Mouse (Mus musculus) heart, embryonic 14.5 days (tissue): Measurements from ENCODE around the gene Miox. TPM values are rescaled to one million over a fixed set of nuclear protein-coding genes. Genes with fewer than 3 reads are reported as not detected.

Source experiments
- ATAC-seq: fragments of 200-750 bp; cut with Nextera tagmentation; 2 replicates; pipeline ENCODE4 v1.8.0; 2017; ENCODE audit warnings: low read depth, moderate TSS enrichment; ENCODE audit not compliant: insufficient number of reproducible peaks, insufficient read depth, low FRiP score
- H3K27ac ChIP-seq, 2 experiments: fragments of 200-500 bp in 1 of 2; fragments of 300-500 bp in 1 of 2; sonication (generic) in 1 of 2; replicated peaks in 1 of 2; 2 replicates each; pipeline ENCODE4 v1.5.1; 2012 to 2014; ENCODE audit warnings: low read depth in 2 of 2, low read length in 2 of 2, control low read depth in 1 of 2, mild to moderate bottlenecking in 1 of 2, mixed read lengths in 1 of 2; ENCODE audit not compliant: control insufficient read depth in 1 of 2, insufficient read depth in 1 of 2
- H3K27me3 ChIP-seq: fragments of 300-500 bp; sonication (generic); 2 replicates; pipeline ENCODE4 v1.6.1; 2014; ENCODE audit warnings: mild to moderate bottlenecking, low read length, control low read depth; ENCODE audit not compliant: control insufficient read depth, insufficient read depth
- H3K36me3 ChIP-seq: fragments of 300-500 bp; sonication (generic); 2 replicates; pipeline ENCODE4 v1.6.1; 2014; ENCODE audit warnings: mild to moderate bottlenecking, control low read depth, low read length, mixed read lengths; ENCODE audit not compliant: control insufficient read depth, insufficient read depth
- H3K4me1 ChIP-seq, 2 experiments: fragments of 200-500 bp in 1 of 2; fragments of 300-500 bp in 1 of 2; sonication (generic) in 1 of 2; 2 replicates each; pipeline ENCODE4 v1.6.1; 2012 to 2014; ENCODE audit warnings: low read length in 2 of 2, control low read depth in 1 of 2, mixed read lengths in 1 of 2; ENCODE audit not compliant: control insufficient read depth in 2 of 2, insufficient read depth in 2 of 2
- H3K4me2 ChIP-seq: fragments of 300-500 bp; sonication (generic); 2 replicates; pipeline ENCODE4 v1.6.1; 2014; ENCODE audit warnings: mild to moderate bottlenecking, low read length
- H3K4me3 ChIP-seq, 2 experiments: fragments of 200-500 bp in 1 of 2; fragments of 300-500 bp in 1 of 2; sonication (generic) in 1 of 2; 2 replicates each; pipeline ENCODE4 v1.5.1; 2012 to 2014; ENCODE audit warnings: low read length in 2 of 2, mild to moderate bottlenecking in 2 of 2, control low read depth in 1 of 2, low read depth in 1 of 2, moderate library complexity in 1 of 2; ENCODE audit not compliant: control insufficient read depth in 1 of 2, insufficient read depth in 1 of 2
- H3K9ac ChIP-seq: fragments of 300-500 bp; sonication (generic); 2 replicates; pipeline ENCODE4 v1.6.1; 2014; ENCODE audit warnings: mild to moderate bottlenecking, low read length
- H3K9me3 ChIP-seq: fragments of 300-500 bp; sonication (generic); 2 replicates; pipeline ENCODE4 v1.6.1; 2016; ENCODE audit warnings: low read length, control low read depth; ENCODE audit not compliant: control insufficient read depth
- WGBS: fragments of 180-500 bp; shearing (Covaris S2); extraction: QIAGEN DNeasy Blood & Tissue Kit; methylation state at CpG from one replicate; pipeline ENCODE4 v1.1.7; 2014; 5-methylcytosine and 5-hydroxymethylcytosine counted together
- polyA plus RNA-seq: library from polyadenylated mRNA; unstranded; fragments of >200 nt; fragmentation: Nextera tagmentation; extraction: Ambion mirVana; gene quantifications from 2 replicates; pipeline ENCODE4 v1.2.1, GENCODE M21; 2014

The Miox gene
- polyA plus RNA-seq, 1 experiment from 2014 or later: not detected

GRCm38 (mm10) chr15:89307461-89307860 is 26.7 kb upstream of the Miox start:
- peaks cover 4 to 13% of the 10 kb centered on the region in 2 experiments; a peak in 3 of 4 replicates for H3K4me1 ChIP-seq
- no peak overlapping the region for H3K27ac ChIP-seq
- H3K4me2 ChIP-seq: no peak overlapping the region
- no peak overlapping the region for H3K9ac ChIP-seq
- WGBS: 87% methylated on average over 13 of the region's 13 CpGs
- ATAC-seq: no peak
- H3K36me3 ChIP-seq: peaks cover 55% of the 10 kb centered on the region
- no peaks in the 10 kb centered on the region for H3K27me3 ChIP-seq
- H3K4me3 ChIP-seq: no peak overlapping the region
- H3K9me3 ChIP-seq: no peaks in the 10 kb centered on the region

- H3K4me1 ChIP-seq: peaks cover 8 to 16% of the 10 kb centered on the region in 2 experiments
- no peaks in the 10 kb centered on the region for H3K9me3 ChIP-seq
- 80% methylated on average over 7 of the region's 7 CpGs for WGBS
- no peak for ATAC-seq
- no peak overlapping the region for H3K4me2 ChIP-seq
- H3K9ac ChIP-seq: no peak overlapping the region
- no peaks in the 10 kb centered on the region for H3K27me3 ChIP-seq
- H3K27ac ChIP-seq: no peak overlapping the region
- no peak overlapping the region for H3K4me3 ChIP-seq
- peaks cover 44% of the 10 kb centered on the region for H3K36me3 ChIP-seq
Measured at GRCm38 (mm10) chr15:89308406-89309139, 25.6 kb upstream of the Miox start.

- Histone ChIP-seq H3K36me3 (peaks cover 29% of the 10 kb centered on the region), H3K4me3 (no peak overlapping the region), H3K27me3 (no peaks in the 10 kb centered on the region), H3K9me3 (no peaks in the 10 kb centered on the region), H3K4me1 (peaks cover 14 to 26% of the 10 kb centered on the region in 2 experiments), H3K4me2 (no peak overlapping the region), H3K9ac (no peak overlapping the region), H3K27ac (no peak overlapping the region)
- 69% methylated on average over 6 of the region's 6 CpGs for WGBS
- no peak for ATAC-seq
Measured at GRCm38 (mm10) chr15:89309962-89310498, 24.2 kb upstream of the Miox start.

- H3K27me3 ChIP-seq: no peaks in the 10 kb centered on the region
- 0 out of 2 replicates have a peak overlapping the region, but pooled peaks have one; percentile 87 for H3K4me2 ChIP-seq
- 72% methylated on average over 4 of the region's 4 CpGs for WGBS
- no peaks in the 10 kb centered on the region for H3K9me3 ChIP-seq
- no peak for ATAC-seq
- H3K36me3 ChIP-seq: no peaks in the 10 kb centered on the region
- no peak overlapping the region for H3K4me3 ChIP-seq
- H3K27ac ChIP-seq: no peak overlapping the region
- peak overlapping the region; percentile 7; the same call in 1 of the 2 replicates for H3K9ac ChIP-seq
- peaks cover 14 to 22% of the 10 kb centered on the region in 2 experiments for H3K4me1 ChIP-seq
Measured at GRCm38 (mm10) chr15:89313359-89313758, 20.8 kb upstream of the Miox start.

- Histone ChIP-seq H3K9ac (peak overlapping the region; percentile 96), H3K4me2 (peak overlapping the region; percentile 87), H3K4me3 (peak overlapping the region; percentile 60 to 95), H3K27ac (0 out of 4 replicates have a peak overlapping the region, but pooled peaks of 1 of the 2 experiments have one; percentile 53), H3K36me3 (no peaks in the 10 kb centered on the region), H3K4me1 (peaks cover 11 to 16% of the 10 kb centered on the region in 2 experiments), H3K27me3 (no peaks in the 10 kb centered on the region), H3K9me3 (no peaks in the 10 kb centered on the region)
- ATAC-seq: peak; percentile 0; the same call in 1 of the 2 replicates
- WGBS: 26% methylated on average over 3 of the region's 3 CpGs
Measured at GRCm38 (mm10) chr15:89314107-89314506, 20.1 kb upstream of the Miox start.

GRCm38 (mm10) chr15:89314511-89315189 is 19.5 kb upstream of the Miox start:
- no peaks in the 10 kb centered on the region for H3K27me3 ChIP-seq
- H3K9me3 ChIP-seq: no peaks in the 10 kb centered on the region
- peak overlapping the region; percentile 87 for H3K4me2 ChIP-seq
- H3K36me3 ChIP-seq: no peaks in the 10 kb centered on the region
- peak overlapping the region; percentile 60 to 95 for H3K4me3 ChIP-seq
- H3K9ac ChIP-seq: peak overlapping the region; percentile 96
- WGBS: under 1% methylated on average over 58 of the region's 58 CpGs
- peaks cover 11 to 16% of the 10 kb centered on the region in 2 experiments for H3K4me1 ChIP-seq
- H3K27ac ChIP-seq: peak overlapping the region in 1 of 2 experiments; percentile 53; a peak in 2 of 4 replicates
- peak; percentile 31 for ATAC-seq

GRCm38 (mm10) chr15:89315190-89315731 is 18.9 kb upstream of the Miox start, which contains the start of gene Sbf1:
Sbf1 (minus strand) TSS chr15:89315311.
- H3K9me3 ChIP-seq: no peaks in the 10 kb centered on the region
- WGBS: under 1% methylated on average over 36 of the region's 37 CpGs
- peak within 1 kb of the TSS; percentile 87 for H3K4me2 ChIP-seq
- H3K27me3 ChIP-seq: no peaks in the 10 kb centered on the region
- peaks cover 11 to 15% of the 10 kb centered on the region in 2 experiments for H3K4me1 ChIP-seq
- peak within 1 kb of the TSS; percentile 60 to 95 for H3K4me3 ChIP-seq
- ATAC-seq: peak; percentile 99
- H3K36me3 ChIP-seq: no peaks in the 10 kb centered on the region
- peak within 1 kb of the TSS; percentile 53 to 67 for H3K27ac ChIP-seq
- H3K9ac ChIP-seq: peak within 1 kb of the TSS; percentile 96
